Mouse (Mus musculus) adrenal gland, postnatal 0 days (tissue): Measurements from ENCODE around the gene Hbs1l. TPM values are rescaled to one million over a fixed set of nuclear protein-coding genes. Genes with fewer than 3 reads are reported as not detected.

Source experiments
- polyA plus RNA-seq: library from polyadenylated mRNA; unstranded; fragments of >200 nt; fragmentation: Nextera tagmentation; extraction: Ambion mirVana; gene quantifications from 2 replicates; pipeline ENCODE4 v1.2.1, GENCODE M21; 2015

Hbs1l gene
- 36.8 and 54.4 TPM in 2 replicates for polyA plus RNA-seq

GRCm38 (mm10) chr10:21295759-21296621, at the start of gene Hbs1l:
TSS of gene Hbs1l (plus strand) at chr10:21295979.

GRCm38 (mm10) chr10:21376682-21377473, 81.1 kb downstream of the Hbs1l start, which contains the start of gene Aldh8a1:
TSS of gene Aldh8a1 (plus strand) at chr10:21377291.

Other genes starting within 250 kb of the Hbs1l start
- gene Myb, start 135.0 kb upstream of the Hbs1l start, polyA plus RNA-seq, result 0.68 and 2.2 TPM in 2 replicates
- gene Aldh8a1, start 81.3 kb downstream of the Hbs1l start, polyA plus RNA-seq, result 2.8 and 4.2 TPM in 2 replicates